Mouse (Mus musculus): ENCODE data around the gene Slc22a27. TPM values are rescaled to one million over a fixed set of nuclear protein-coding genes. Genes with fewer than 3 reads are reported as not detected.

The Slc22a27 gene
- polyA plus RNA-seq, 1 experiment from 2014 or later: not detected

Small RNAs within 50 kb of the gene (microRNA-seq; reads per million reads assigned to microRNA genes)
- gene Gm24951: not detected

Other genes with a start within 250 kb of the Slc22a27 start
- not detected in 2 replicates for gene Slc22a26, start 163.4 kb downstream of the Slc22a27 start, polyA plus RNA-seq (2014; fragmentation: Nextera tagmentation; extraction: Ambion mirVana)
- not detected in 2 replicates for gene Slc22a28, start 166.0 kb upstream of the Slc22a27 start, polyA plus RNA-seq (2014; fragmentation: Nextera tagmentation; extraction: Ambion mirVana)

Data from forebrain, embryonic 14.5 days (tissue).